Comparison of ENCODE assay signal across 8 mouse cellular contexts in the genomic region with DNA sequence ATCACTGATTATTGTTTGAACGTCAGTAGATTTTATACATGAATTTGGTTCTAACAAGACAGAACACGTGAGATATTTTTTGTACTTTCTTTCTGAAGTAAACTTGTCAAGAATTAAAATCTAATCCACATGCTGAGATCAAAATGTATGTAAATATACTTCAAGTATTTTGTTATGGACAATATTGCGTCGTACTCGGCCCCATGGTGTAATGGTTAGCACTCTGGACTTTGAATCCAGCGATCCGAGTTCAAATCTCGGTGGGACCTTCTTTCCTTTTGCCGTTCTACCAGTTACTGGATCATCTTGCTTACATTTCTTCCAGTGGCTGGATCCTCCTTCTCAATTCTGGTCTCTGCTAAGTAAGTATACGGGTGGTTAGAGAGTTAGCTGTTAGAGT. TPM values are rescaled to one million over a fixed set of nuclear protein-coding genes. Genes with fewer than 3 reads are reported as not detected.
DNase-seq lines count a peak whose midpoint lies in the region; ATAC-seq and TF ChIP-seq lines count a peak whose summit lies in the region.

No protein-coding gene starts in this region.

- intact Hi-C loops in heart, postnatal 14 days (cut with DNase I), result loop anchor here (2.0 to 5.0 kb wide), 5 partner anchors 73 to 1577 kb away; partner anchors contain the start of gene Zfp322a

- H3K9me3 ChIP-seq in ES-Bruce4 (replicated peaks; ENCODE audit: control insufficient read depth, insufficient read depth, low read length, poor library complexity, severe bottlenecking), result no peaks in the 10 kb centered on the region
- H3K9me3 ChIP-seq in forebrain, embryonic 15.5 days, result no peaks in the 10 kb centered on the region
- no peaks in the 10 kb centered on the region for H3K9me3 ChIP-seq in liver, embryonic 15.5 days (replicated peaks)
- H3K9me3 ChIP-seq in neural tube, embryonic 11.5 days (ENCODE audit: control insufficient read depth, low read length), result no peaks in the 10 kb centered on the region

- no peaks in the 10 kb centered on the region for H3K4me1 ChIP-seq in ES-Bruce4 (ENCODE audit: control insufficient read depth, insufficient read depth, low read length)
- peaks cover 15% of the 10 kb centered on the region for H3K4me1 ChIP-seq in forebrain, embryonic 15.5 days
- peaks cover 42% of the 10 kb centered on the region for H3K4me1 ChIP-seq in liver, embryonic 15.5 days (replicated peaks)
- no peaks in the 10 kb centered on the region for H3K4me1 ChIP-seq in neural tube, embryonic 11.5 days (ENCODE audit: control insufficient read depth, insufficient read depth, low read length)

- H3K36me3 ChIP-seq in ES-Bruce4 (ENCODE audit: control insufficient read depth, insufficient read depth, low read length, poor library complexity, severe bottlenecking), result no peaks in the 10 kb centered on the region
- no peaks in the 10 kb centered on the region for H3K36me3 ChIP-seq in forebrain, embryonic 15.5 days
- no peaks in the 10 kb centered on the region for H3K36me3 ChIP-seq in liver, embryonic 15.5 days (replicated peaks)
- no peaks in the 10 kb centered on the region for H3K36me3 ChIP-seq in neural tube, embryonic 11.5 days (ENCODE audit: control insufficient read depth, insufficient read depth, low read length)

- no peak for TF ChIP-seq CTCF in ES-Bruce4 (IDR thresholded peaks at IDR 0.05; ENCODE audit: low read depth, low read length)

- under 1% methylated on average over 10 of the region's 10 CpGs for WGBS in forebrain, embryonic 15.5 days
- WGBS in large intestine, adult 2 months, result under 1% methylated on average over 10 of the region's 10 CpGs
- WGBS in liver, embryonic 15.5 days (ENCODE audit: insufficient replicate concordance), result under 1% methylated on average over 10 of the region's 10 CpGs
- WGBS in neural tube, embryonic 11.5 days, result 2% methylated on average over 10 of the region's 10 CpGs

- no peaks in the 10 kb centered on the region for H3K27me3 ChIP-seq in ES-Bruce4 (ENCODE audit: control insufficient read depth, insufficient read depth, low read length, poor library complexity, severe bottlenecking)
- no peaks in the 10 kb centered on the region for H3K27me3 ChIP-seq in forebrain, embryonic 15.5 days
- no peaks in the 10 kb centered on the region for H3K27me3 ChIP-seq in liver, embryonic 15.5 days
- H3K27me3 ChIP-seq in neural tube, embryonic 11.5 days (ENCODE audit: control insufficient read depth, insufficient read depth, low read length), result no peaks in the 10 kb centered on the region

- TF ChIP-seq EP300 in ES-Bruce4 (IDR thresholded peaks at IDR 0.05; ENCODE audit: insufficient read depth, low read depth, low read length), result no peak

- peak overlapping the region; percentile 73 for H3K4me2 ChIP-seq in forebrain, embryonic 15.5 days (replicated peaks)
- H3K4me2 ChIP-seq in liver, embryonic 15.5 days, result peak overlapping the region; percentile 89
- H3K4me2 ChIP-seq in neural tube, embryonic 11.5 days (ENCODE audit: low read depth), result peak overlapping the region; percentile 51

- peak; percentile 68 for DNase-seq in cerebellum, adult 11-12 months
- DNase-seq in heart, postnatal 14 days, result peak; percentile 76 to 80
- peak; percentile 45 for DNase-seq in large intestine, adult 2 months (ENCODE audit: low read depth, low spot score)
- peak; percentile 80 for DNase-seq in neural tube, embryonic 11.5 days (ENCODE audit: low spot score)
- peak; percentile 41 to 60 for DNase-seq in thymus, adult 18-20 months

- peak overlapping the region; percentile 78 for H3K27ac ChIP-seq in ES-Bruce4 (ENCODE audit: insufficient read depth, low read length)
- no peak overlapping the region for H3K27ac ChIP-seq in forebrain, embryonic 15.5 days (replicated peaks)
- peak overlapping the region; percentile 75 for H3K27ac ChIP-seq in liver, embryonic 15.5 days (replicated peaks)
- no peak overlapping the region for H3K27ac ChIP-seq in neural tube, embryonic 11.5 days (ENCODE audit: low read depth, low read length)

- H3K9ac ChIP-seq in ES-Bruce4 (ENCODE audit: low read depth, poor library complexity, severe bottlenecking), result peak overlapping the region; percentile 96
- H3K9ac ChIP-seq in forebrain, embryonic 15.5 days (replicated peaks), result no peak overlapping the region
- no peak overlapping the region for H3K9ac ChIP-seq in liver, embryonic 15.5 days
- no peak overlapping the region for H3K9ac ChIP-seq in neural tube, embryonic 11.5 days (ENCODE audit: low read length)

- no peak for TF ChIP-seq POLR2A in ES-Bruce4 (IDR thresholded peaks at IDR 0.05; ENCODE audit: insufficient read depth, low read length)

- peak overlapping the region; percentile 34 for H3K4me3 ChIP-seq in ES-Bruce4 (ENCODE audit: low read depth, low read length)
- H3K4me3 ChIP-seq in forebrain, embryonic 15.5 days, result peak overlapping the region; percentile 47
- H3K4me3 ChIP-seq in liver, embryonic 15.5 days (replicated peaks), result peak overlapping the region; percentile 62
- peak overlapping the region; percentile 45 for H3K4me3 ChIP-seq in neural tube, embryonic 11.5 days (ENCODE audit: low read depth, low read length)

- 0 out of 2 replicates have a peak, but pooled peaks have one; percentile 26 for ATAC-seq in forebrain, embryonic 15.5 days (replicated peaks)
- peak; percentile 45 for ATAC-seq in liver, embryonic 15.5 days (ENCODE audit: insufficient read depth)
- peak; percentile 54; the same call in 1 of the 2 replicates for ATAC-seq in neural tube, embryonic 11.5 days (ENCODE audit: insufficient read depth, low FRiP score, low TSS enrichment)

RNA-seq across cellular contexts. Expression of gene Hist1h4h, which starts 11.4 kb away (rescaled TPM):
- polyA plus RNA-seq in ES-Bruce4 (2011; ENCODE audit: insufficient read depth, insufficient read length, low read depth, missing spikeins), result 16.9 and 19.1 TPM in 2 replicates
- 4.9 and 6.0 TPM in 2 replicates for polyA plus RNA-seq in forebrain, embryonic 15.5 days (2015; fragmentation: Nextera tagmentation; extraction: Ambion mirVana)
- total RNA-seq in heart, postnatal 14 days (2021), result 100 to 1,000 TPM; 465 to 538 TPM
- polyA plus RNA-seq in large intestine, adult 2 months (2012; rRNA removed), result 27.9 and 42.9 TPM in 2 replicates
- polyA plus RNA-seq in liver, embryonic 15.5 days (2015; fragmentation: Nextera tagmentation; extraction: Ambion mirVana), result 4.6 and 7.0 TPM in 2 replicates
- 3.4 and 6.8 TPM in 2 replicates for polyA plus RNA-seq in neural tube, embryonic 11.5 days (2014; fragmentation: Nextera tagmentation; extraction: Ambion mirVana)

RNA-seq across cellular contexts. Expression of gene Hist1h2af, which starts 14.3 kb away (rescaled TPM):
- 68.8 and 97.9 TPM in 2 replicates for polyA plus RNA-seq in ES-Bruce4 (2011; ENCODE audit: insufficient read depth, insufficient read length, low read depth, missing spikeins)
- 2.8 and 6.7 TPM in 2 replicates for polyA plus RNA-seq in forebrain, embryonic 15.5 days (2015; fragmentation: Nextera tagmentation; extraction: Ambion mirVana)
- 100 to 1,000 TPM in 1 of 2 experiments, 10 to 100 TPM in 1; 49.0 to 131 TPM for total RNA-seq in heart, postnatal 14 days (2021)
- polyA plus RNA-seq in large intestine, adult 2 months (2012; rRNA removed), result 64.4 and 250 TPM in 2 replicates
- 8.3 and 9.7 TPM in 2 replicates for polyA plus RNA-seq in liver, embryonic 15.5 days (2015; fragmentation: Nextera tagmentation; extraction: Ambion mirVana)
- polyA plus RNA-seq in neural tube, embryonic 11.5 days (2014; fragmentation: Nextera tagmentation; extraction: Ambion mirVana), result 1.6 and 2.1 TPM in 2 replicates

RNA-seq across cellular contexts. Expression of gene Hist1h3g, which starts 15.8 kb away (rescaled TPM):
- polyA plus RNA-seq in ES-Bruce4 (2011; ENCODE audit: insufficient read depth, insufficient read length, low read depth, missing spikeins), result 8.9 and 16.9 TPM in 2 replicates
- 2.7 and 3.4 TPM in 2 replicates for polyA plus RNA-seq in forebrain, embryonic 15.5 days (2015; fragmentation: Nextera tagmentation; extraction: Ambion mirVana)
- 10 to 100 TPM; 13.1 to 34.3 TPM for total RNA-seq in heart, postnatal 14 days (2021)
- polyA plus RNA-seq in large intestine, adult 2 months (2012; rRNA removed), result 30.9 and 39.2 TPM in 2 replicates
- 9.4 and 11.7 TPM in 2 replicates for polyA plus RNA-seq in liver, embryonic 15.5 days (2015; fragmentation: Nextera tagmentation; extraction: Ambion mirVana)
- polyA plus RNA-seq in neural tube, embryonic 11.5 days (2014; fragmentation: Nextera tagmentation; extraction: Ambion mirVana), result 3.3 and 4.3 TPM in 2 replicates

RNA-seq across cellular contexts. Expression of gene Hist1h2bh, which starts 23.8 kb away (rescaled TPM):
- polyA plus RNA-seq in ES-Bruce4 (2011; ENCODE audit: insufficient read depth, insufficient read length, low read depth, missing spikeins), result 3.9 and 4.2 TPM in 2 replicates
- polyA plus RNA-seq in forebrain, embryonic 15.5 days (2015; fragmentation: Nextera tagmentation; extraction: Ambion mirVana), result 0.37 and 0.59 TPM in 2 replicates
- 1 to 10 TPM; 3.7 to 7.4 TPM for total RNA-seq in heart, postnatal 14 days (2021)
- 5.2 and 6.8 TPM in 2 replicates for polyA plus RNA-seq in large intestine, adult 2 months (2012; rRNA removed)
- polyA plus RNA-seq in liver, embryonic 15.5 days (2015; fragmentation: Nextera tagmentation; extraction: Ambion mirVana), result 1.5 and 1.6 TPM in 2 replicates
- polyA plus RNA-seq in neural tube, embryonic 11.5 days (2014; fragmentation: Nextera tagmentation; extraction: Ambion mirVana), result 0.82 and 1.3 TPM in 2 replicates

RNA-seq across cellular contexts. Expression of gene Hist1h3f, which starts 24.4 kb away (rescaled TPM):
- 1.5 TPM in 1 of 2 replicates, not detected in the other for polyA plus RNA-seq in ES-Bruce4 (2011; ENCODE audit: insufficient read depth, insufficient read length, low read depth, missing spikeins)
- polyA plus RNA-seq in forebrain, embryonic 15.5 days (2015; fragmentation: Nextera tagmentation; extraction: Ambion mirVana), result 0.46 and 0.94 TPM in 2 replicates
- total RNA-seq in heart, postnatal 14 days (2021), result 10 to 100 TPM; 21.6 to 40.3 TPM
- polyA plus RNA-seq in large intestine, adult 2 months (2012; rRNA removed), result 5.9 and 7.1 TPM in 2 replicates
- polyA plus RNA-seq in liver, embryonic 15.5 days (2015; fragmentation: Nextera tagmentation; extraction: Ambion mirVana), result 0.99 and 1.4 TPM in 2 replicates
- polyA plus RNA-seq in neural tube, embryonic 11.5 days (2014; fragmentation: Nextera tagmentation; extraction: Ambion mirVana), result 0.51 and 1.4 TPM in 2 replicates

Comparison
In these comparisons a context has a peak if more than half of its experiments do, and no peak if none do; other contexts are left out.
1. H3K27ac ChIP-seq: peak in ES-Bruce4 (single experiment) and liver, embryonic 15.5 days (single experiment); none in forebrain, embryonic 15.5 days (single experiment) and neural tube, embryonic 11.5 days (single experiment).
2. Peak in every context shown above with its lines, with median percentiles within 50 percentile points of each other: H3K4me3 ChIP-seq, DNase-seq, ATAC-seq and H3K4me2 ChIP-seq.